In the genomic region with DNA sequence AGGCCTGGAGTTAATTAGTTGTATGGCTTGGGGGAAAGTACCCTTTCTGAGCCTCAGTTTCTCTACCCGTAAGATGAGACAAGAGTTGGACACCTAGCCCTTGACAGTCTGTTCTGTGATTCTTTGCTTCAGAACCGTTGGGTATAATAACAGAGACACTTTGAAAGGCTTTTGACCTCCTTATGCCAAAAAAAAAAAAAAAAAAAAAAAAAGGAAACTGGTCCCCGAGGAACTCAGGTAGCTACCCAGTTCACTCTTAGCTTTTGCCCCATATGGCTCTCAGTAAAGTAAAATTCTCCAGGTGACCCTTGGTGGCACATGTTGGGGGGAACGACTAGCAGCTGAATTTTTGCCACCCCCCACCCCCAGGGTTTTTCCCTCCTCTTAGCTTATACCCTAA, we compare ENCODE assay signal across 11 mouse cellular contexts. TPM values are rescaled to one million over a fixed set of nuclear protein-coding genes. Genes with fewer than 3 reads are reported as not detected.
DNase-seq lines count a peak whose midpoint lies in the region; ATAC-seq and TF ChIP-seq lines count a peak whose summit lies in the region.
"Had no signal": no experiment of that assay in that cellular context is flagged by ENCODE, and none has a peak within 500 bp of the region (broad histone marks: within the 10 kb centered on the region; RNA-seq: fewer than 3 reads in every experiment).

No protein-coding gene starts in this region.

- H3K4me3 ChIP-seq in heart, embryonic 11.5 days (ENCODE audit: low read depth, low read length), result peak overlapping the region; percentile 57
- 0 out of 2 replicates have a peak overlapping the region, but pooled peaks have one; percentile 0 for H3K4me3 ChIP-seq in lung, embryonic 15.5 days
- H3K4me3 ChIP-seq in lung, adult 2 months (replicated peaks; ENCODE audit: extremely low read depth, low read depth, low read length), result no peak overlapping the region
- no peak overlapping the region for H3K4me3 ChIP-seq in hindbrain, postnatal 0 days (ENCODE audit: low read length)
- no peak overlapping the region for H3K4me3 ChIP-seq in liver, postnatal 0 days (ENCODE audit: low read depth, low read length)
- H3K4me3 ChIP-seq: myocyte had no signal

- peaks cover 3% of the 10 kb centered on the region; the same call in 1 of the 2 replicates for H3K27me3 ChIP-seq in heart, embryonic 11.5 days (ENCODE audit: control insufficient read depth, insufficient read depth, low read length)
- H3K27me3 ChIP-seq in lung, embryonic 15.5 days, result no peaks in the 10 kb centered on the region
- no peaks in the 10 kb centered on the region for H3K27me3 ChIP-seq in hindbrain, postnatal 0 days (ENCODE audit: insufficient read depth, low read length)
- H3K27me3 ChIP-seq in liver, postnatal 0 days (ENCODE audit: insufficient read depth, low read length), result no peaks in the 10 kb centered on the region

- no peaks in the 10 kb centered on the region for H3K36me3 ChIP-seq in heart, embryonic 11.5 days (ENCODE audit: control insufficient read depth, insufficient read depth, low read length)
- H3K36me3 ChIP-seq in lung, embryonic 15.5 days, result 0 out of 2 replicates have a peak, but pooled peaks cover under 1% of the 10 kb centered on the region
- no peaks in the 10 kb centered on the region for H3K36me3 ChIP-seq in hindbrain, postnatal 0 days (ENCODE audit: insufficient read depth, low read length)
- H3K36me3 ChIP-seq in liver, postnatal 0 days (replicated peaks; ENCODE audit: insufficient read depth, low read length), result no peaks in the 10 kb centered on the region

- peak overlapping the region; percentile 79 for H3K4me2 ChIP-seq in heart, embryonic 11.5 days
- H3K4me2 ChIP-seq in lung, embryonic 15.5 days, result peak overlapping the region; percentile 73
- H3K4me2 ChIP-seq in hindbrain, postnatal 0 days (ENCODE audit: low read depth, low read length), result 0 out of 2 replicates have a peak overlapping the region, but pooled peaks have one; percentile 13
- H3K4me2 ChIP-seq in liver, postnatal 0 days (ENCODE audit: low read depth, low read length), result peak overlapping the region; percentile 83; the same call in 1 of the 2 replicates

- TF ChIP-seq CTCF in lung, adult 2 months (IDR thresholded peaks at IDR 0.05; ENCODE audit: insufficient read depth, low read length), result no peak
- TF ChIP-seq CTCF in hindbrain, postnatal 0 days (IDR thresholded peaks at IDR 0.05; ENCODE audit: low read depth), result no peak
- no peak for TF ChIP-seq CTCF in liver, postnatal 0 days (IDR thresholded peaks at IDR 0.05; ENCODE audit: low read depth)

- H3K9ac ChIP-seq in heart, embryonic 11.5 days (ENCODE audit: low read depth, low read length), result no peak overlapping the region
- H3K9ac ChIP-seq in lung, embryonic 15.5 days, result no peak overlapping the region
- no peak overlapping the region for H3K9ac ChIP-seq in hindbrain, postnatal 0 days (replicated peaks; ENCODE audit: low read length)
- H3K9ac ChIP-seq in liver, postnatal 0 days (replicated peaks), result no peak overlapping the region

- peaks cover 13% of the 10 kb centered on the region for H3K4me1 ChIP-seq in heart, embryonic 11.5 days (ENCODE audit: control insufficient read depth, insufficient read depth, low read length)
- H3K4me1 ChIP-seq in lung, embryonic 15.5 days, result peaks cover 36% of the 10 kb centered on the region
- no peaks in the 10 kb centered on the region; the same call in none of the 2 replicates for H3K4me1 ChIP-seq in lung, adult 2 months (ENCODE audit: control insufficient read depth, insufficient read depth, low read length)
- H3K4me1 ChIP-seq in hindbrain, postnatal 0 days (ENCODE audit: insufficient read depth, low read length), result 0 out of 2 replicates have a peak, but pooled peaks cover 2% of the 10 kb centered on the region
- H3K4me1 ChIP-seq in liver, postnatal 0 days (ENCODE audit: insufficient read depth), result peaks cover 10% of the 10 kb centered on the region

- no peak for ATAC-seq in heart, embryonic 11.5 days (replicated peaks; ENCODE audit: insufficient number of reproducible peaks, low FRiP score, low TSS enrichment)
- ATAC-seq in lung, embryonic 15.5 days (ENCODE audit: borderline replicate concordance, extremely low read depth, low FRiP score, low TSS enrichment), result no peak
- ATAC-seq in hindbrain, postnatal 0 days, result no peak
- no peak for ATAC-seq in liver, postnatal 0 days
- ATAC-seq in erythroblast, adult 5-6 weeks (replicated peaks; ENCODE audit: low FRiP score, poor library complexity, severe bottlenecking), result no peak

- TF ChIP-seq POLR2A in lung, adult 2 months (IDR thresholded peaks at IDR 0.05; ENCODE audit: borderline replicate concordance, extremely low read depth, low read depth, low read length), result no peak

- H3K9me3 ChIP-seq in heart, embryonic 11.5 days (replicated peaks; ENCODE audit: control insufficient read depth, low read length), result no peaks in the 10 kb centered on the region
- no peaks in the 10 kb centered on the region for H3K9me3 ChIP-seq in lung, embryonic 15.5 days
- no peaks in the 10 kb centered on the region for H3K9me3 ChIP-seq in hindbrain, postnatal 0 days (ENCODE audit: low read length)
- no peaks in the 10 kb centered on the region for H3K9me3 ChIP-seq in liver, postnatal 0 days (ENCODE audit: low read length)

- 56% methylated on average over 4 of the region's 4 CpGs for WGBS in heart, embryonic 11.5 days (ENCODE audit: insufficient replicate concordance)
- WGBS in lung, embryonic 15.5 days, result 34% methylated on average over 4 of the region's 4 CpGs
- WGBS in lung, adult 2 months, result 45% methylated on average over 4 of the region's 4 CpGs
- WGBS in hindbrain, postnatal 0 days, result 39% methylated on average over 4 of the region's 4 CpGs
- 47% methylated on average over 4 of the region's 4 CpGs for WGBS in liver, postnatal 0 days (ENCODE audit: insufficient replicate concordance)

- no peak for DNase-seq in heart, adult 11 months
- DNase-seq in lung, adult 2 months, result no peak
- DNase-seq in hindbrain, postnatal 0 days (ENCODE audit: low spot score), result no peak
- DNase-seq in liver, postnatal 0 days, result no peak
- no peak for DNase-seq in cerebellum, adult 9-10 months
- DNase-seq: kidney, adult 2 months; thymus, postnatal 14 days had no signal

- TF ChIP-seq EP300 in liver, postnatal 0 days (IDR thresholded peaks at IDR 0.05; ENCODE audit: low read depth), result no peak

- H3K27ac ChIP-seq in heart, embryonic 11.5 days (ENCODE audit: low read depth, low read length), result no peak overlapping the region
- H3K27ac ChIP-seq in lung, embryonic 15.5 days, result no peak overlapping the region
- H3K27ac ChIP-seq in hindbrain, postnatal 0 days, result no peak overlapping the region
- no peak overlapping the region for H3K27ac ChIP-seq in liver, postnatal 0 days (ENCODE audit: low read depth)

RNA-seq across cellular contexts. Expression of a gene that starts 3.5 kb away (rescaled TPM):
- 33.5 and 43.3 TPM in 2 replicates for polyA plus RNA-seq in heart, embryonic 11.5 days (2014; fragmentation: Nextera tagmentation; extraction: Ambion mirVana)
- 51.3 and 53.5 TPM in 2 replicates for polyA plus RNA-seq in lung, embryonic 15.5 days (2015; fragmentation: Nextera tagmentation; extraction: Ambion mirVana)
- 34.3 and 42.1 TPM in 2 replicates for polyA plus RNA-seq in lung, adult 2 months (2012; rRNA removed)
- total RNA-seq in hindbrain, postnatal 0 days (2014; rRNA removed), result 42.0 and 47.3 TPM in 2 replicates
- 17.9 and 18.2 TPM in 2 replicates for polyA plus RNA-seq in hindbrain, postnatal 0 days (2015; fragmentation: Nextera tagmentation; extraction: Ambion mirVana)
- 7.3 and 8.7 TPM in 2 replicates for polyA plus RNA-seq in liver, postnatal 0 days (2015; fragmentation: Nextera tagmentation; extraction: Ambion mirVana)
- total RNA-seq in erythroblast, adult 5-6 weeks (2015; ENCODE audit: low replicate concordance), result 12.3 and 18.6 TPM in 2 replicates
- total RNA-seq in erythroblast, adult 5-6 weeks (2017; ENCODE audit: low replicate concordance), result 11.0 and 12.2 TPM in 2 replicates

Comparison
In these comparisons a context has a peak if more than half of its experiments do, and no peak if none do; other contexts are left out.
1. H3K4me3 ChIP-seq: peak in heart, embryonic 11.5 days (single experiment) and lung, embryonic 15.5 days (single experiment); none in lung, adult 2 months (single experiment), hindbrain, postnatal 0 days (single experiment) and liver, postnatal 0 days (single experiment).
2. H3K4me2 ChIP-seq: peak in every context shown above with its lines; median percentile 83 in liver, postnatal 0 days; 79 in heart, embryonic 11.5 days; 73 in lung, embryonic 15.5 days; 13 in hindbrain, postnatal 0 days.